Mouse (Mus musculus): ENCODE measurements around the gene Gins3.
"Not testable (repeated sequence)": the region's sequence is repeated elsewhere in the genome, so short reads cannot be mapped to it uniquely, and the experiment has no call there.

Gene Gins3

GRCm38 (mm10) chr8:95653351-95653750 lies 20.1 kb downstream of the Gins3 start:
- DNase-seq (ENCODE audit: low read depth, low spot score) = no peak

DNA sequence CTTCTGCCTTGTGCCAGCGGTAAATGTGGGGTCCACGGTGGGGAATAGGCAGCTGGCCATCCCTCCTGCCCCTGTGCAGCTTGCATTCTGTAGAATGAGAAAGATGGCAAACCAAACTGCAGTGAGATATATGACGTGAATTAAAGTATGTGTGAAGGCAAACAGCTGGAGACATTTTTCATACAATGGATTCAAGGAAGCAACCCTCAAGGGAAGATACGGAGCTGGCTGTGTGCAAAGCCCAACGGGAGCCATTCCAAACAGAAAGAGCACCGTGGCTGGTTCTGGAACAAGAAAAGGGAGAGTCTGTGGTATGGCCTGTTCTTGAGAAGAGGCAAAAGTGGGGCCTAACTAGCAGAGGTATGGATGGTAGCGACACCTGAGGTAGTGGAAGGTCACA lies 22.6 kb downstream of the Gins3 start:
- DNase-seq (ENCODE audit: low read depth, low spot score) = no peak

GRCm38 (mm10) chr8:95656316-95657002 lies 23.2 kb downstream of the Gins3 start:
- DNase-seq (ENCODE audit: low read depth, low spot score) = no peak

DNA sequence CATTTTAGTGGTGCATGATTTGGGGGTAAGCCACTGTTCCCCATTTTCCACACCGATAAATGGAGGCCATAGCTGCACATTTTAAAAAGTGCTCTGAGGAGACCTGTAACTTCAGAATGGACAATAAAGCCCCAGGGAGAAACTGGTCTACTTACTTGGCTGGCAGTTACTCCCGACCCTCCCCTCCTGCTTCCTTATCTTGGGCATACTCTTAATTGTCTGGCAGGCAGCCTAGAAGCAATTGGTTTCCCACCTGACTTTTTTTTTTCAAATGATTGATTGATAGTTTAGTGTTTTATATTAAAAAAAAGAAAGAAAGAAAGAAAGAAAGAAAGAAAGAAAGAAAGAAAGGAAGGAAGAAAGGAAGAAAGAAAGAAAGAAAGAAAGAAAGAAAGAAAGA lies 24.3 kb downstream of the Gins3 start:
- no peak for DNase-seq (ENCODE audit: low read depth, low spot score)

GRCm38 (mm10) chr8:95660334-95660882 lies 27.2 kb downstream of the Gins3 start:
- DNase-seq (ENCODE audit: low read depth, low spot score) = no peak

DNA sequence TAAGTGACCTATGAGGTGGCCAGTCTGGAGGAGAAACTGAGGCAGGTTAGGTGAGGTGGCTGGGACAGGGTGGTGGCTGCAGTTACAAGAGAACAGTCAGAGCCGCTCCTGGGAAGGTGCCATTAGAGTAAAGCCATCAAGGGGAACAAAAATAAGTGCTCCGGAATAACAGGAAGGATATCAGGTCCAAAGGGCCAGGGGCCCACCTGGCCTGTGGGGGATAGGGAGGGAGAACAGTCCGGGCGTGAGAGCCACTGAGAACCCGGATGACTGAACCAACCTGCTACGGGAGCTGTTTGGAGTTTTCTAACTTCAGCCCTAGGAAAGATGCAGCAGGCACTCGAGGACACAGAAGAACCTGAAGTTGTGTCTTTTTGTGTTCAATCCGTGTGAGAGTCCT lies 27.8 kb downstream of the Gins3 start:
- DNase-seq (ENCODE audit: low read depth, low spot score) = no peak

GRCm38 (mm10) chr8:95661575-95661974 lies 28.3 kb downstream of the Gins3 start:
- no peak for DNase-seq (ENCODE audit: low read depth, low spot score)

DNA sequence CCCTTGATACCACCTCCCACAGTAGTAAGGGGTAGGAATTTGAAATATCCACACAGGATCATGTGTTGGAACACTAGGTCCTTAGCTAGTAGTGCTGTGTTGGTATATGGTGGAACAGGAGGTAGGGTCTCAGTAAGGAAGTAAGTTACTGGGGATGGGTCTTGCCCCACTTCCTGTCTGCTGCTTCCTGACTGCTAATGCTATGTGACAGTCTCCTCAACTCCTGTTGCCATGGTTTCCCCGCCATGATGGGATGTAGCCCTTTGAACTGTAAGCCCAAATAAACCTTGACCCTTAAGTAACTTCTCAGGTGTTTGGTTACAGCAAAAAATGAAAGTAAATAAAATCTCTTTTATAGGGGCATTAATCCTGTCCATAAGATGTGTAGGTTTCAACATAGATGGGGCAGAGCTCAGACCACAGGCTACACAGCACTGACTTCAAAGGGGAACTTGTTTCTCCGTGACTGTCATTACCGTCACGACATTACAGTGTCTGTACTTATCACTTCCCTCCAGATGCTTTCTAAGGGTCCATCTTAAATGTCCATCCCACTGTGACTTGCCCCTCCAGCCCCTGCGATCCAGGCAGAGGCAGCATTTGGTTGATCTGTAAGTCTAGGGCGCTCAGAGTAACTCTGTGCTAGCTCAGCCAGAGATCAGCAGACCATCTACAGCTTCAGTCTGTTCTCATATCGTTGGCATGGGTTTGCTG lies 29.8 kb downstream of the Gins3 start:
- no peak for DNase-seq (ENCODE audit: low read depth, low spot score)

DNA sequence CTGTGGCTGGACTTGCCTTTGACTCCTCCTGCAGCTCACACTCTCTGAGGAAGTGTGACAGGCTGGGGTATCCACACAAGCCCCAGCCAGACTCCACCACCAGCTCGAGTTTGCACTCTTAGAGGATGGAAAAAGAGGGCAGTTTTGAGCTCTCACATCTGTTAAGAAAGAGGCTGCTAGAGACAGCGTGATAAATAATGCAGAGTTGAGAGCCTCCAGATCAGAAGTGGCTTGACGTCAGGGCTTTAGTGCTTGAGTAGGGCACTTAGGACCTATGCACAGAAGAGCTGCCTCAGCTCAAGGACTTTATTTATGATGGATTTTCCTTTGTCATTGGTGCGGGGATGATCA lies 30.3 kb downstream of the Gins3 start:
- no peak for DNase-seq (ENCODE audit: low read depth, low spot score)

DNA sequence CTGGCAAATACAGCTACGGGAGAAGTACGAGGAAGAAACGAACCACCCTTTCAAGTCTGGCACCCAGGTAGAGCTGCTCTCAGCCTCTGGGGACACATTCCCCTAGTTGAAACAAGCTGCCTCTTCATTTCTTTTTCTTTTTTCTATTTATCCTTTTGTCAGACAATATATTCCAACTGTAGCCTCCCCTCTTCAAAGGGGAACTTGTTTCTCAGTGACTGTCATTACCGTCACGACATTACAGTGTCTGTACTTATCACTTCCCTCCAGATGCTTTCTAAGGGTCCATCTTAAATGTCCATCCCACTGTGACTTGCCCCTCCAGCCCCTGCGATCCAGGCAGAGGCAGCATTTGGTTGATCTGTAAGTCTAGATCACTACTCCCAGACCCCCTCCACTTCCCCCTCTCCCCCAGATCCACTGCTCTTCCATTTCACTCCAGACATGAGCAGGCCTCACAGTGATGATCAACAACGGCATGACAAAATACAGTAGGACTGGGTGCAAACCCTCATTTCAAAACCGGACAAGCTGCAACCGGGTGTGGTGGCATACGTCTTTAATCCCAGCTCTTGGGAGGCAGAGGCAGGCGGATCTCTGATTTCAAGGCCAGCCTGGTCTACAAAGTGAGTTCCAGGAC lies 32.7 kb downstream of the Gins3 start:
- not testable (repeated sequence) for DNase-seq (ENCODE audit: low read depth, low spot score)

DNA sequence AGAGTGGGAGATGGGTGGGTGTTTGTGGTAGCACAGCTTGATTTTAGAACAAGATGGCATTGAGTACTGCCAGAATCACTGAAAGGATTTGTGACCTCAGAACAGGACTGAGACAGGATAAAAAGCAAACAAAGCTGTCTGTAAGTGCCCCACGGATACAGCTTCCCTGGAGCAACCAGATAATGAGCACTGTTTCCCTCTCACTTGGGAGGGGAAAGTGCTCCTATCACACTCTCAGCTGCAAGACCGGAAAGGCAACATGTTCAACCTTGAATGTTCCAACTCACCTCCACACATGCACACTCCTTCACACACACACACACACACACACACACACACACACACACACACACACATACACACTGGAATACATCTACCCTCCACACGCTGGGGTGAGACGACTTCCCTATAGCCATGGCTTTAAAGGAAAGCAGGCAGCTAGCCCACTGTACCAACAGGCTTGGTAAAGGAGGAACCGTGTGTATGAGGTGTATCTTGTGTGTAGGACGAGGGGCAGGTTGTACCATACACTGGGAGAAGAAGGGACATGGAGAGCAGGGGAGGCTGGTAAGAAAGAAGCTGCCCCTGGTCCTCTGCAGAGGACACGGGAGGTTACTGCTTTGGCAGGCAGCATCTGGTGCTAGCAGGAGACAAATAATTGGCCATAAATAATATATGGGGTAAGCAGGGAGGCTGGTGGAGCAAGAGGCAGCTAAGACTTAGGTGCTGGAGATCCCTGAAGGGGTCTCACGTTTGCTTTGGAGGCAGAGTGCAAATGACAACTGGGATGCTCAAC lies 35.1 kb downstream of the Gins3 start:
- DNase-seq (ENCODE audit: low read depth, low spot score) = no peak

- no peak for DNase-seq (ENCODE audit: low read depth, low spot score)
Measured at GRCm38 (mm10) chr8:95669967-95670366, 36.7 kb downstream of the Gins3 start.

DNA sequence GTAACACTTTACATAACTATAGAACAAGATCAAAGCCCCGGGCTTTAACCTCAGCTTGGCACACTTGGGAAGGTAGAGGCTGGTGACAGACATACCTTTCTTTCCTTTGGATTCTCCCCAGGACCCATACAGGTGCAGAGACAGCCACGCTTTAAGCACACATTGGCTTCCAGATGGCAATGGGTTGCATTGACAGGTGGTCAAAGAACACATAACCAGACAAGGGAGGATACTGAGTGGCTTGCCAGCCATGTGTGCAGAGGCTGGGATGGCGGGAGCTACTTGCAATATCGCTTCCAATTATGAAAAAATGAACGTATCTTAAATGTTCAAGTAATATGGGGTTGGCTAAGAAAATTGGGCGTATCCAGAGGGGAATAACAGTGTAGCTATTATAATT lies 38.6 kb downstream of the Gins3 start:
- DNase-seq (ENCODE audit: low read depth, low spot score) = no peak

- no peak for DNase-seq (ENCODE audit: low read depth, low spot score)
Measured at GRCm38 (mm10) chr8:95672811-95673210, 39.6 kb downstream of the Gins3 start.

DNA sequence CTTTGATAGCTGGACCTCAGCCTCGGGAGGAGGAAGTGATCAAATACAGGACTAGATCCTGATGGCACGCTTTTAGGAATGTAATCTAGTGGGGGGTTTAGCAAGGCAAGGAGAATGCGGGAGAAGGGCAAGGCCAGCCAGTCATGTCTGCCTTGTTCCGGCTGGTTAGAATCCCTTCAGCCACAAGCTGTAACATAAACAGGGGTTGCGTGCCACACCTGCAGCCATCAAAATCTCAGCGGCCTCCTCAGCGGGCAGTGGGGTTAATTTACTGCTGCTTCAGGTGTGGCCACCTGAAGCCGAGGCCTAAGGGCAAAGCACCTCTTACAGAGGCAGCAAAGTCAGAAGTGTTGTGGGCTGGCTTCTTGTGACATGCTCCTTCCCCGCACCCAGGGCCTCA lies 43.4 kb downstream of the Gins3 start, which contains the start of gene Ndrg4:
Gene Ndrg4, plus strand, starts transcription at position 350 of the 400 bp plus-strand sequence.
- DNase-seq (ENCODE audit: low read depth, low spot score) = no peak

GRCm38 (mm10) chr8:95677591-95678023 lies 44.4 kb downstream of the Gins3 start:
- no peak for DNase-seq (ENCODE audit: low read depth, low spot score)

DNA sequence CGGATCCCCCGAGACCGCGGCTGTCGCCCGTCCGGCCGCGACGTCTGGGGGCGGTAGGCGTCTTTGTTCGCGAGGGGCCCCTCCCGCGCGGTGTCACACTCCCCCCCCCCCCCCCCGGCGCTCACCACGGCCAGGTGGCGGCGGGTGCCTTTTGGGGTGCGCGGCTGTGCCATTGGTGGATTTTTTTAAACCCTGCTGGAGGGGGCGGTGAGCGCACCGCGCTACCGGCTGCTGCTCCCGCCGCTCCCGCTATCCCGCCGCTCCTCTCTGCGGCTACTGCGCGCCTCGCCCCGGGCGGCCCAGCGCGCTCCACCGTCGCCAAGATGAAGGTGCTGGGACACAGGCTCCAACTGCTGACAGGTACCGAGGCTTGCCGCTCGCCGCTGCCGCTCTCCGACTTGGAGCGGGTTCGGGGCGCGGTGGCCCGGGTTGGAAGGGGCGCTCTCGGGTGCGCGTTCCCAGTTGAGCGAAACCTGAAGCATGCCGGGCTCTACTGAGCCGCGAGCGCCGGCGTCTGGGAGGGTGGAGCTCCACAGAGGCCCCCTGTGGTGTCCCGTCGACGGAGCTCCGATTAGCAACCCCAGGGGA lies 44.9 kb downstream of the Gins3 start:
- DNase-seq (ENCODE audit: low read depth, low spot score) = peak; percentile 66

DNA sequence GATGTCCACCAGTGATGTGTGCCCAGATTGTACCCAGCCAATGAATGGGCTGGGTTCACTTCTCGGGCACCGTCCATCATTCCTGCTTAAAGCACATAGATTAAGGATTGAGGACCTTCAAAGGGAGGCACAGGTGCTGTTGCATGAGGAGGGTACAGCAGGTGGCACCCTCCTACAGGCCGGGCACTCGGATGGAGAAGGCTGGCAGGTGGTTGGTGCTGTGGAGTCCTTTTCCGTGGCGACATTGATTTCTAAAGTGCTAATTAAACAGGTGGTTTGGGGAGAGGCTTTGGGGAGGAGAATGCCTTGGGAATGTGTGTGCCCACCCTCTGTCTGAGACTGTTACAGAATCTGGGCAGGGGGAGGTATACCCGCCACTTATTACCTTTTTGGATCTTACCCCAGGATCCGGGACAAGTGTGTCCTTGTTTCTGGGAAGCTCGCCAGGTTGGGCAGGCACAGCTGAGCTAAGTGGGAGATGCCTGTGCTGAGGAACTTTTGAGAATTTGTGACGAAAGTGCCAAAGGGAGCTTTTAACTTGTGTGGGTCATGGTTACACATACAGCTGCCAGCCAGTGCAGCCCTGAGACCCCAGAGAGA lies 54.9 kb downstream of the Gins3 start:
- no peak for DNase-seq (ENCODE audit: low read depth, low spot score)

DNA sequence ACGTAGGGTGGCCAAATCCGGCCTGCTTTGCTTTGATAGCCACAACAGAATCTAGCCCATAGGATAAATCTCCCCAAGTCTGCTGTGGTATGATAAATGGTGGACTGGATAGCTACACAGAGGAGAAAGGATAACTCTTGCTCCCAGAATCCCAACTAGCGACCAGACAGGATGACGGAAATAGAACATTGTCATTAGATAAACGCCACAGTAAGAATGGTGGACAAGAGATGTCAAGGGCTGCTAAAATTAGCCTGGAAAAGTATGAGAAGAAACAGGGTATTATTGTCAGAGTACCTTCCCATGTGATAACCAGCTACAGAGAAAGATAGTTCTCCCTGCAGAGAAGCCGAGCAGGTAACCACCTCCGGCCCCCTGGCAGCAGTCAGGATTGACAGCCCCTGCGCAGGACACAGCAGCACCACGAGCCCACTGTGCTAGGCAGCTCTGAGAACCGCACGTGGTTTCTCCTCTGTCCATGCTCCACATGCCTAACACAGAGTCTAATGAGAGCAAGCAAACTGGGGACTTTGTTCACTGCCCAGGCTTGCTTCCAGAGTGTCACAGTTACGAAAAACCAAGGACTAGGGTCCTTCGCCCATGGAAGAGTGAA lies 57.8 kb downstream of the Gins3 start:
- no peak for DNase-seq (ENCODE audit: low read depth, low spot score)

DNA sequence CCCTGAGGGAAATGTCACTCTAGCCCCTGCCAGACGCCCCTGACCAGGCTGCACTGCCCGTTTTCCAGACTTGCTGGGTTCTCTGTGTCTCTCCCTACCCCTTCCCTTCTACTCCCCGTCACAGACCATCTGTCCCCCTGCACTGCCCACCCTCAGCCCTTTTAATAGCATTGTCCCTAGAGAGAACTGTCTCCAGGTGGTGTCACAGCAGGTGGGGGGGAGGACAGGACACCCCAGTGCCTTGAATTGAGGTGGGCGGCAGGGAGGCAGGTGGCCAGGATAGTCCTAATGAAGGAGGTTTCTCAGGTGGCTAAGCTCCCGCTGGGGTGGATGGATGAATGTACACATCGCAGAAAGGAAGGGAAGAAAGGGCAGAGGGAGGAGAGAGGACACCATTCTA lies 61.4 kb downstream of the Gins3 start:
- DNase-seq (ENCODE audit: low read depth, low spot score) = no peak

Data from WW6 (cell line).